Mouse (Mus musculus) frontal cortex, postnatal 10 days (tissue): Measurements from ENCODE around the gene Lrrc4c.

Experiments
- DNase-seq, 2 experiments: peaks; one replicate each; pipeline ENCODE4 v3.0.0; 2022; ENCODE audit warnings: low spot score in 2 of 2, mixed read lengths in 1 of 2

The Lrrc4c gene

DNA sequence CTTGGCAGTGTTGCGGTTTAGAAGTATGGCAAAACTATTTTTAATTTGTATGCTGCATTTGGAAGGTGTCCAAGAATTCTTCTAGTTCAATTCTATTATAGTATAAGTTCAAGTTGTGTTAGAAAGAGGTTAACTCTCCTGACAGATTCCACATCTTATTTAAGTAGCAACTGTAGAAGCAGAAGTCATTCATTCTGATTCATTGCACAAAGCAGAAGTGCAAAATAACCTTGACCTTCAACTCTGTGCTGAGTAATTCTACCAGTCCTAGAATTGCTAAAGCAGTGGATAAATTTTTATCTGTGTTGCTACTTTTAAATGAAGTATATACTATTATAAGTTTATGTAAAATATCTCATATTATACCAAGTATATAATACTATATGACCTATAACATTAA, 916.1 kb downstream of the Lrrc4c start:
- DNase-seq = no peak

DNA sequence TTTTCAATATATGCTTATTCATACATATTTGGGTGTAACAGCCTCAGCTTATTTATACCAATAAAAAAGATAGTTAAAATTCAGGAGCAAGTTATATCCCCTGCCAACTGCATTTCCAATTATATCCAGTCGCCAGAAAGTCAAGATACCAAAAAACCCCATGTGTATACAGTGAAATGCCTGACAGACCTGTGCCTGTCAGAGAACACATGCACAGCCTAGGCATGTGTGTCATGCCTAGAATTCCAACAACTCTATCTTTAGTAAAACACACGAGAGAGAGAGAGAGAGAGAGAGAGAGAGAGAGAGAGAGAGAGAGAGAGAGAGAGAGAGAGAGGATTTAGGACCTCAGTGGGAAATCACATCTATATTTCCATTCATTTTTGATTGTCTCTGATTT, 956.7 kb downstream of the Lrrc4c start:
- DNase-seq = no peak

DNA sequence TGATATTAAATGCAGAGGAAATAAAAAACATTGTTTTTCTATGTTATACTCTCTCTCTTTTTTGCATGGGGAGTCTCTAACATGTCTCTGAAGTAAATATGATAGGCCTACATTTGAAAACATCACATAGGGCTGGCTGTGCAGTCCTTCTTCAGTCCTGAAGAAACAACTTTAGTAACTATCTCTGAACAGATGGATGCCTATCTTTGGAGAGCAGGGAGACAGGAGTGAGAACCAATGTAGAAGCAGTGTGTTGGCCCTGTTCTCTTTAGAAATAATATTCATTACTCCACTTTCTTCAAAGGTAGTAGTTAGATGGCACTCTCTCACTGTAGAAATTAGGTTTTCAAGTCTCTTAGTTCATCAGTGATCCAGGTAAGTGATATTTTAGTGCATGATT, 967.0 kb downstream of the Lrrc4c start:
- no peak for DNase-seq

DNA sequence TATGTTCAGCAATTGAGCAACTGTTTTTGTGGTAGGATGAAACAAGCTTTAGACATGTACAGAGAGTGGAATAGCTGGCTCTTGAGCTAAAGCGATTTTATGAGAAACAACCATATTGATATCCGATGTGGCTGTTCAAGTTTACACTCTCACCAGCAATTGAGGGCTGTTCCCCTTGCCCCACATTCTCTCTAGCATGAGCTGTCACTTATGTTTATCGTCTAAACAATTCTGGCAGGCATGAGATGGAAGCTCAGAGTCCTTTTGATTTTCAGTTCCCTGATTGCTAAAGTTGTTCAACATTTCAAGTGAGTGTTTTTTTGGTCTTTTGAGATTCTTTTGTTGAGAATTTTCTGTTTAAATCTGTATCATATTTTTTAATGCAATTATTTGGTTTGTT, 976.2 kb downstream of the Lrrc4c start:
- DNase-seq = no peak

- DNase-seq = no peak
These were observed 981.7 kb downstream of the Lrrc4c start for GRCm38 (mm10) chr2:97299704-97300103.

GRCm38 (mm10) chr2:97318008-97318407, 1000.0 kb downstream of the Lrrc4c start:
- no peak for DNase-seq

DNA sequence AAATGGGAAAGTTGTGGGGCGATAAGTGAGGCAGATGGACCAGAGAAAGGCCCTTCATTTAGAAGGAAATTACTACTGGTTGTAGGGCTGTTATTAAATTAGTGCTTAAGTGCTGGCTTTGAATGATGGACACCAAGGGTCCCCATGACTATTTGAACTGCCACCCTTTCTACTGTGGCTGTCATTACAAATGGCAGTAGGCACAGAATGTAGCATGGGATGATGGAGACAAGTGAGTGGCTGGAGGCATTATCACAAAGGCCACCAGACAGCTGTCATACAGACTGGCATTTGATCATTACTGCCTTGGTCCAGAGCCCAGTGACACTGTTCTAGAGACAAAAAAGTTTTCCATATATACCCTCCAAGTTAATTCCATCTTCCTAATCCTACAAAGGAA, 1000.6 kb downstream of the Lrrc4c start:
- DNase-seq = no peak

DNA sequence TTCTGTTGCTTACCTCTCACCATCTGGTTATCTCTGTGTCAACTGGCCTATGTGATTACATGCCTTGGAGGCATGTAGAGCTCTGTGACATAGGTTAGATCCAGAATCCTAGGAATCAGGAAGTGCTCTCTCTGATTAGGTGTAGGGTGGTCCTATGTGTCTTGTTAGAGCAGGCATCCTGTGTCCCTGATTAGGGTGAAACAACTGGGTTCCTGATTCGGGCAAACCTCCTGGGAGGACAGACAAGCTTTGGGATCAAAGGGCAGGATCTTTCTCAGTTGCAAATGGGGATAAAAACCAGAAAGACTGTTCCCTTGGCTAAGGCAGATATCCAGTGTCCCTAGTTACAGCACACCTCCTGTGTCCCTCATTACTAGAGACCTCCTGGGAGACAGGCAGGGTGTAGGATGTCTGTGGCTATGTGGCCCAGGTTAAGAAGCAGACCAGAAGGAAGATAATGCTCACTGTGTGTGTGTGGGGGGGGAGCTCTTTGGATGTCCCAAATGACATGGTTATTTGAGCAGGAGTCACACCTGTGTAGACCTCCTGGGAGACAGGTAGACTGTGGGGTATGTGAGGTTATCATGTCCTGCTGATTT, 1014.2 kb downstream of the Lrrc4c start:
- DNase-seq = no peak

DNA sequence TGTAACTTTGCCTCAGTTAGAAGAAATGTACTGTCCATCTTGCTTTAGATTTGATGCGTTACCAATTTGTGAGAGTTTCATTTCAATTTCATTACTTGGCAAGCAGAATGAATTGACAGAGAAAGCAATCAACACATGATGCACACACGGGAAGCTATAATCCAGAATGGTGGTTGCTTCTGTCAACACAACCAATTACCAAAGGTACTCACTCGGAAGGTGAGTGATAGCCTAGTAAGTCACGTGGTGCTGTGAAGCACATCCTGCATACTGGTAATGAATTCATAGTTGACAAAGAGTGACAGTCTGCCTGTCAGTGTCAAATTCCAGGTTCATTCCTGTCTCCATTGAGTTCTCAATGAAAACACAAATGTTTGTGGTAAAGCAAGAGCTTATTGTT, 1021.7 kb downstream of the Lrrc4c start:
- no peak for DNase-seq

GRCm38 (mm10) chr2:97361235-97361634, 1043.3 kb downstream of the Lrrc4c start:
- DNase-seq = no peak

DNA sequence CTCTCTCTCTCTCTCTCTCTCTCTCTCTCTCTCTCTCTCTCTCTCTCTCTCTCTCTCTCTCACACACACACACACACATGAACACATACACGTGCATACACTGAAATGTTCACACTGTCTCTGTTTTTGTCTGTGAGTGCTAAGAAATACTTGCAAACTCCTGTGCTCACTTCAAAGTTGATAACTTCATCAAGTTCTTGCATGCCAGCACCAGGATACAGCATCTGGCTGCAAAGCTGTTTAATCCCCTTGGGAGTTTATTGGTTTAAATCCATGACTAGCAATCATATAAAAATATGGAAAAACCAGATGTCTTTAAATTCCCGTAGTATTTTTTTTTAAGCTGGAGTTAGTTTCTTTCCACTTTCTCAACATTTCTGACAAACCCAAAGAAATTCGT, 1052.0 kb downstream of the Lrrc4c start:
- DNase-seq = peak in 1 of 2 experiments; percentile 6

DNA sequence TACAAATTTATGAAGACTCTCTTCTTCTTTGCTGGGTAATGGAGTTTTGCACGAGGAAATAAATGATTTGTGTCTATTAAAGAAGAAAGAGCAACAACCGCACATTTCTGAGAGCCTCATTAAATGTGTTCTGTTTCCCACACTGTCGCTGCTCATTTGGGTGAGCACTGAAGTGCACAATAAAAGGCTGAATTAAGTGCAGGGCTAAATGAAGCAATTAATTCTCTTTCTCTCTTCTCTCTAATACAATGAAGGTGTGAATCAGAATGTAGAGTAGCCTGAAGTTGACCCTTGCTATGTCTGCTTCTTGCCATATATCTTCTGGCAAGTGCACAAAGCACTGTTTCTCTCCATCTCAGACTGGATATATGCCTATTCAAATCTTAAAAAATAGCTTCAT, 1073.5 kb downstream of the Lrrc4c start:
- DNase-seq = no peak

- DNase-seq = no peak
These were observed 1073.9 kb downstream of the Lrrc4c start for GRCm38 (mm10) chr2:97391876-97392275.

GRCm38 (mm10) chr2:97413066-97413465, 1095.1 kb downstream of the Lrrc4c start:
- DNase-seq = no peak

- peak; percentile 21 to 38 for DNase-seq
These were observed 1096.7 kb downstream of the Lrrc4c start for GRCm38 (mm10) chr2:97414416-97415362.

GRCm38 (mm10) chr2:97434140-97434539, 1116.2 kb downstream of the Lrrc4c start:
- no peak for DNase-seq

DNA sequence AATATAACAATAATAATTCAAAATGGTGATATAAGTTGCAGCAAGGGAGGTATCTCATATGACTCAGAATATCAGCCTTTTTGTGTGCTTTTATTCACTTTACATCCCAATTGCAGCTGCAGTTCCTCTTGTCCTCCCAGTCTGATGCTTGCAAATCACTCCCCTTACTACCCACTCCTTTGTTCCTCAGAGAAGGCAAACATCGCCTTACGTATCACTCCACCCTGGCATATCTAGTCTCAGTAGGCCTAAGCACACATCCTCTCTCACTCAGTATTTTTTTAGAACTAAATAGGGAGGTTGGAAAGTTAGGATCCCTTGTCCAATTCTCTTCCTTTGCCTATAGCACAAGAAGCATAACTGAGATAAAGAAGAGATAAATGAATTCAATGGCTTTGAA, 1117.6 kb downstream of the Lrrc4c start:
- DNase-seq = no peak

DNA sequence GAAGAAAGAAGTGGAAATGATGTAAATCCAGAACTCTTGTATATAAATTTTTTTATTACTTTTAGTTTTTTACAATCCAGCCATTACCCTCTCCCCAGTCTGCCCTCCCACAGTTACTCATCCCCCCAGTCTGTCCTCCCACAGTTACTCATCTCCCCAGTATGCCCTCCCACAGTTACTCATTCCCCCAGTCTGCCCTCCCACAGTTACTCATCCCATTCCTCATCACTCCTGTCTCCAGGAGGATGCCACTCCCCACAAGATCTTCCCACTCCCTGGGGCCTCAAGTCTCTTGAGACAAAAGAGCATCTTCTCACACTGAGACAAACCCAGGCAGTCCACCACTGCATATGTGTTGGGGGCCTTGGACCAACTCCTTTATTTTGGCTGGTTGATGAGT, 1119.8 kb downstream of the Lrrc4c start:
- DNase-seq = no peak

GRCm38 (mm10) chr2:97463573-97463972, 1145.6 kb downstream of the Lrrc4c start:
- DNase-seq = no peak

- DNase-seq = peak; percentile 79 to 88
These were observed 1148.3 kb downstream of the Lrrc4c start for GRCm38 (mm10) chr2:97466243-97466793.

DNA sequence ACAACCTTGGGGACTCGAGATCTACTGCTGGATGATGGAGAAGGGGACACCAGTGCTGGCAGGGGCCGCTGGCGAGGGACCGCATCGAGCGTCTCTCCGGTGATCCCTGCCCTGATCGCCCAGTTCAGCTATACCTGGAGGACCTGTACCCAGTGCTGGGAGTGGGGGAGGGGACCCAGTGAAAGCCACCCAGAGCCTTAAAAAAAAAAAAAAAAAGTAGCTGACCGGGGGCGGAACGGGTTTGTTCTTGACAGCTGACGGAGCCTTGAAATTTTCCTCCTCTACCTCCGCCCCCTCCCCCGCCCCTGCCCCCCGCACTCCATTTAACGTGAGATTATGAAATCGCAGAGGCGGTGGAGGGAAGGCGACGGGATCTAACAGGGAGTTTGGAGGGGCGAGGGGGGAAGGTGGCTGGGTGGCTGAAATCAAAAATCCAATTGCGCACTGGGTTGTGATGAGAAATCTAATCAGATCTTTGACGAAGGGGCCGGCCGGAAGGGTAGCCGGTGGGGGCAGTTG, 1149.1 kb downstream of the Lrrc4c start:
- DNase-seq = peak; percentile 63 to 66

GRCm38 (mm10) chr2:97467664-97468063, 1149.7 kb downstream of the Lrrc4c start:
- DNase-seq = no peak

- no peak for DNase-seq
These were observed 1150.4 kb downstream of the Lrrc4c start for GRCm38 (mm10) chr2:97468372-97468771.
